Mouse (Mus musculus) T-helper 1 cell (primary cell): ENCODE results near the gene Lekr1.
"Not testable (repeated sequence)": the region's sequence is repeated elsewhere in the genome, so short reads cannot be mapped to it uniquely, and the experiment has no call there.

ENCODE experiments used
- in situ Hi-C: fragments of 300-600 bp; cut with MboI, MseI; formaldehyde crosslinking; loops from one replicate; pipeline ENCODE4 v1.15.1; 2025; ENCODE audit warnings: high pct_unique_total_duplicates

Gene Lekr1

DNA sequence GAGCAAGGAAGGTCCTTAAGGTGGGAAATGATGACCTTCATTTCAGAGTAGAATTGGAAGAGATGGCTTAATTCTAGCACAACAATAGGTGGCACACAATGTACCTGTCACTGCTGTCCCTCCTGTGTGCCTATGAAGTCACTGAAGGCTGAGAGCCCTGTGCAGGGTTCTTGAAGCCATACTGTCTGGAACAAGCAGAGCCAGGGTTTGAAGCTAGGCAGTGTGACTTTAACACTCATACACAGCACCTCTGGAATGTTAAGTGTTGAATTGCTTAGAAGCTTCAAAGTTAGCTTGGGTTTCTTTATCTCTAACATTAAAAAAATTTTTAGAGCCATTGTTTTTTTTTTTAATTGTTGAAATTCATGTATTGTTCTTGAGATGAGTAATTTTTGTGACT, 100.4 kb downstream of the Lekr1 start:
- in situ Hi-C loops, result no loop called here

DNA sequence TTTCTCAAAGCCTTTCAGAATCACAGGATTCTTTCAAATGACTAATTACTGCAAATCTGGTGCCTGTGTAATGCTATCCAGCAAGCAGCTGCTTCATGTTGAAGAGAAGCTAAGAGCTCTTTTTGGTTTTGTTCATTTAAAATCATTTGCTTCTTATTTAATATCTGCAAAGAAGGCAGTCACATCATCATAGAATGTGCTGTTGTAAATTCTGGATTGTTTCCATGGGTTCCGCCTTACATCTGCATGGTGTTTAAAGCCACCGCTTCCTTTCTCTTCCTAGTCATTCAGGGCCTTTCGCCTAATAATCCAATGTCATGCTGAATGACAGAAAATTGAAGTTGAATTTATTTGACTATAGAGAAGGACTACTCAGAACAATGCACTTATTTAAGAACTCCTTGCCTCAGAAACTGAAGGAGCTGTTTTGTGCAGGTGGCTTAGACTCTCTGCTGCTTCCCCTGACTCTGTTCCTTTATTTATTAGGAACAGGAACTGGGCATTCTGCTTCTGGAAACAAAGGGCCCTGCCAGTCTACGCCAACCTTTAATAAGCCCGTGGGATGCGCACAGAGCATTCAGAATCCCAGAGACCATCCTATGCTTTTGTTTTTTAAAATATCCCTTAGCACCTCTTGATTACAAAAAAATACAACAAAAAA, 101.3 kb downstream of the Lekr1 start:
- in situ Hi-C loops, result no loop called here

DNA sequence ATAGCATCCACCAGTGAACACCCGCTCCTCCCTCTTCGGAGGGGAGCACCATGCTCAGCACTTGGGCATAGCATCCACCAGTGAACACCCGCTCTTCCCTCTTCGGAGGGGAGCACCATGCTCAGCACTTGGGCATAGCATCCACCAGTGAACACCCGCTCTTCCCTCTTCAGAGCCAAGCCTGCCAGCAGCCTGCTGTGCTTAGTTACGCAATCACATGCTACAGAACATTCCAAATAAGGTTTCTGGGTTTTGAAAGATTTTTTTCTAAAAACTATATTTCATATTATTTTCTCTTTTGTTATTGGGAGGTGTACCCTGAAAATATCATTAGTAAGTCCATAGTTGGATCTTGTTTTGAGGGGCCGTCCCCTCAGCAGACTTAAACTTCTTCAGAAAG, 103.6 kb downstream of the Lekr1 start:
- in situ Hi-C loops, result not testable (repeated sequence)

DNA sequence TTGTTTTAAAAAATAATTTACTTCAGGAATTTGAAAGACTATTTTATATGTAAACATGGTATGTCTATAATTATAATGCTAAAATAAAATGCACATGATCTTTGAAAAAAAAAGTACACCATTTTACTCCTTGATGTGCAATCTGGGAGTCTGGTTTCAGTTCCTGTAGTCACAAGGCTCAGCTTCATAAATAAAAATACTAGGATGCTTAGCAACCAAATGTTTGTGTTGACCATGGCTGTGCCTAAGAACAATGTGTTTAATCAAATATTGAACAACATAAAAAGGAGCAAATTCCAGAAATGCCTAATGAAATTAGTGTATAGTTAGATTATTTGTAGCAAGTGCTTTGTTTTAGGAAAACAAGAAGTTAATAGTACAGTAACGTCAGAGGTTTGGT, 107.9 kb downstream of the Lekr1 start:
- in situ Hi-C loops, result no loop called here

DNA sequence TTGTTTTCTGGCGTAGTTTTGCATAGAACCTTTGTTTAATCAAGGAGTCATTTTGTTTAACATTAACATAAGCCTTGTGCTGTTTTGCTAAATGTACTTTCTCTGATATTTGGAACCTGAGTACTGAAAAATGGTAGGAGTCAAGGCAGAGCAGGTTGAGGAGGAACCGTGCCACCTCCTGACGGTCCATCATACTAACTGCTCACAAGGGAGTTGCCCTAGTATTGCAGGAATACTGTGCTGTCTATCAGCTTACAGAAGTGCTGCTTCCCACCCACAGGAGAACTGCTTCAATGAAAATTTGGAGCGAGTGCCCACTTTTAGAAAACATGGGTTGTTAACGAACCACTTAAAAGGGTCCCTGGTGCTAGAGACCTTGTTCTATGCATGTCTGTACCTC, 109.1 kb downstream of the Lekr1 start:
- in situ Hi-C loops, result no loop called here

DNA sequence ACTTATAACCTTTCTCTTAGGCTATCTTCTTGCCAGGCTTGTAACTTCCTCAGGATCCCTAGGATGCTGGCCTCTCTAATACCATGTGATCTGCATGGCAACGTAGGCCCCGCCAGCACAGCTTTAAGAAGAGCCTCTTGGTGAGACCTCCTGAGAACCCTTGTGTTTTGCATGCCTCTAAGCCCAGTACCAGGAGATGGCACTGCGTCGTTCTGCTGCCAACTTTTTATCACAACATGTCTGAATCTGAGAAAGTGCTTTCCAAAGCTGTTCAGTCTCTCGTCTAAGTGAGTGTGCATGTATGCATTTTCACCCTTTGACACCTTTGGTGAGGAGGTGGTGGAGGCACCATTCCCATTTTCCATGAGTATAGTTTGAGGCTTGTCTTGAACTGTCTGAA, 116.2 kb downstream of the Lekr1 start:
- in situ Hi-C loops, result no loop called here

DNA sequence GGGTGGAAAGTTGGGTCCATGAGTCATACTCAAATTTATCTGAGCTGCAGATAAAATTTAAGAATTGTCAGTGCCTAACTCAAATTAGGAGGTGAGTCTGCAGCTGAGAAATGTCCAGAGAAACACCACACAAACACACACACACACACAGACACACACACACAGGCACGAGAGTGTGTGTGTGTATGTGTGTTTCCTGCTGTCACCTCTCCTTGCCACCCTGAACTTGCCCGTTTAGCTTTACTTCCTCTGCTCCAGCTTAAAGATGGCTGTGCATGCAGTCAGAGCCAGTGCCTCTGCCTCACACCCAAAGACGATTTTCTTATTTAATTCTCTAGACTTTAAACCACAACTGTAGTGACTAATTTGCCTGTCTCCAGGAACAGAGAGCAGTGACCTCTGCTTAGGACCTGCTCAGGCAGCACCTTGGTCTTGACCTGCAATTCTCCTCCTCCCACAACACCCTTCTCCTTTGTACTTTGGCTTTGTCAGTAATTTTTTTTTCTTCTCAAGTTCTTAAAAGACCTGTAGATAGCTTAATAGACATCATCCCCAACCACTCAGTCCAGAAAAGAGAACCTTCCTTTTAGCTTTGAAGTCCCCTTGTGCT, 124.2 kb downstream of the Lekr1 start:
- in situ Hi-C loops, result no loop called here

DNA sequence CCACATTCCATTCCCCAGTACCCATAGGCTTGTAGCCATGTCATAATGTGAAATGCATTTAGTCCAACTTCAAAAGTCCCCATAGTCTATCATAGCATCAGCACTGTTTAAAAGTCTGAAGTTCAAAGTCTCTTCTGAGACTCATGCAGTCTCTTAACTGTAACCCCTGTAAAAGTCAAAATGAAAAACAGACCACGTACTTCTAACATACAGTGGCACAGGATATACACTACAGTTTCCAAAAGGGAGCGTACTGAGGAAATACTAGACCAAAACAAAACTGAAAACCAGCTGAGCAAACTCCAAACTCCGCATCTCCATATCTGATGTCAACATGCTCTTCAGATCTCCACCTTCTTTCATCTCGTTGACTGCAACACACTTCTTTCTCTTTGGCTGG, 127.5 kb downstream of the Lekr1 start:
- in situ Hi-C loops, result no loop called here

DNA sequence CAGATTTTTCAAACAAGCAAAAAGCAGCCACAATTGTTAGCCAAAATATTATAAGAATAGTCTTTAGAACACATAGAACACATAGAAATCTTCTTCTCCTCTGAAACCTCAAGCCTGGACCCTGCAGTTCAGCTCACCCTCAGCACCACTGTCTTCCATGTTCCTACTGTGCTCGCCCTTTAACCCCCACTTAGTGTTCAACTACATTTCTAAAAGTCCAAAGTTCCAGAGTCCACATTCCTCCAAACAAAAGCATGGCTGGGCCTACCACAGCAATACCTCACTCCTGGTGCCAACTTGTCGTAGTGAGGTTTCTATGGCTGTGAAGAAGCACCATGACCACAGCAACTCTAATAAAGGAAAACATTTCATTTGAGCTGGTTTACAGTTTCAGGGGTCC, 128.7 kb downstream of the Lekr1 start:
- in situ Hi-C loops, result no loop called here

DNA sequence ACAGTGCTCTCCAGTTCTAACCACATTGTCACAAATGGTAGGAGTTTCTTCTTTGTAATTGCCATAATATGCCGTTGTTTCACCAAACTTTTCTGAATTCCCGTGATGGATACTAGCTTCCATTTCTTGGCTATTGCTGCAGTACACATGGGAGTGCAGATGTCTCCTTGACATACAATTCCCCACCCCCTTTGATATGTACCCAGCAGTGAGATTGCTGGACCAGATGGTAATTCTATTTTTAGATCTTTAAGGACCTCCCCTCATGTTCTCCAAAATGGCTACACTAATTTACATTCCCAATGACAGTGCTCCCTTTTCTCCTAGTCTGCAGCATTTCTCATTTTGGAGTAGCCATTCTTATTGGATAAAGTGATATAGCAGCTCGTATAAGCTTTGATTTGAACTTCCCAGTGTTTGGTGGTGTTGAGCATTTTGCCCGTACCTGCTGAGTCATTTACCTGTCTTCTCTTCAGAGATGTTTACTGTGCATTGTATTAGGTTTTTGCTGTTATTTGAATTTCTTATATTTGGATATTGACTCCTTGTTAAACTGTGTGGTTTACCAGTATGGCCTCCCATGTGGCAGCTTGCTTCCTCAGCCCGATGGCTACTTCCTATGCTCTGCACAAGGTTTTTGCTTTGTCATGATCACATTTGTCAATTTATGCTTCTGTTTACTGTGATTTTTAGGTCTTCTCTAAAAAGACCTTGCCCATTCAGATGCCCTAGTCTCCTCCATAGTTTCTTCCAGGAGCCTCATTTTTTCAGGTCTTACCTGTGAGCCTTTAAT, 131.5 kb downstream of the Lekr1 start:
- in situ Hi-C loops, result no loop called here

DNA sequence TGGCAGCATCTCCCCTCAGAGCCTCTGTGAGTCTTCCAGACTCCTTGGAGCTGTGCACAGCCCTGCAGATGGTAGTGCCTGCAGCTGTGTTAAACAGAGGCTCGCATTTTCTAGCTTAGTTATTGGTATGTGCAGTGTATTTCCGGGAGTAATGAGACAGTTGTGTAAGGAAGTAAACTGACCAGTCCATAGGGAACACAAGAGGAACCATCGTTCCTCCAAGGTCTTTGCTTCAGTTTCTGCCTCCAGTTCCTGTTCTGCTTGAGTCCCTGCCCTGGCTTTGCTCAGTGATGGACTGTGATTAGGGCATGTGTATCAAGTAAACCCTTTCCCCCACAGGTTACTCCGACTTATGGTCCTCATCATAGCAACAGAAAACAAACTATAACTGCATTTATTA, 134.9 kb downstream of the Lekr1 start:
- in situ Hi-C loops, result no loop called here

DNA sequence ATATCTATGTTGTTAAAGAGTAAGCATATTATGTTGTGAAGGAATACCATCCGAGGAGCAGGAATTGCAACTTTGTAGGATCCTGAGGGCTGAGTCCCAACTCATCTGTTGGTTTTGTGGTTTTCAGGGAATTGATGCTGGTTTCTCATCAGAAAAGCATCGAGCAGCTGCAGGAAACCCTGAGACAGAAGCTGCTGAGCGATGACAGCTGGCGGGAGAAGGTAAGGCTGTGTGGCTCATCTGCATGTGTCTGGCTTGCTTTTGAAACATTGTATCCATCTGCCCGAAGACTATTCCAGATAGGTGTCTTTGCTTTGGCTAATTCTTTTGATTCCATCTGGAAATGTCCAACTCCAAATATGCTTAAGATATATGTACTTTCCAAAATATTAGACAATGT, 136.2 kb downstream of the Lekr1 start:
- in situ Hi-C loops, result no loop called here

DNA sequence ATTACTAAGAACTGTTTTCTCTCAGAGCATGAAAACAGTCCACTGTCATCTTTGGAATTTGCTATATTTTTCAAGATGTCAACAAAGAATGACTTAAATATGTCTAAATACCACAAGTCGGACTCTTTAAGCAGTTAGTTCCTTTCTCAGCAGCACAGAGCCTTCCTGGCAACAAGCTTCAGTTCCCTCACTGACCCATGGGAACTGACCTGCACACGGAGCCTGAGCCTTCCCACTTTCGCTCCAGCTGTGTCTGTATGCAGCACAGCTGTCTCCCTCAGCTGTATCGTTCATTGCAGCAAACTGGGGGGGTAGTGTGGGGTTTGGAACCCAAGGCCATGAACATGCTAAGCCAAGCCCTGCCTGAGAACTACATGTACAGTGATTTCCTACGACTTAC, 136.8 kb downstream of the Lekr1 start:
- in situ Hi-C loops, result no loop called here

DNA sequence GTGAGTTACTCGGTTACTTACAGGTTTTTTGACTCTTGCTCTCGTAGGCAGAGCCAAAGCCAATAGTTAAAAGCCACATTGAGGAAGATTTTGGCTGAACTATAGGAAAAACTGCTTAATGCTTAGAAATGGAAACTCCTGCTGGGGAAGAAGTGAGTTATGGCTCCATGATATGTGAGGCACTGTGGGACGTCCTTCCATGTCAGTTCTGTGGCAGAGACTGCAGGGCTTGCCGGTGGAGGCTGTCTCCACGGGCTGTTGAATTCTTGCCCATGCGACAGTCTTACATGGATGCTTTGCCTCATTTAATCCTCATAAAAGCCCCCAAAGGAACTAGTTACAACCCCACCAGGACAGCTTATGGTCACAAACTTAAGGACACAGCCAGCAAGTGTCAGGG, 148.9 kb downstream of the Lekr1 start:
- in situ Hi-C loops, result no loop called here

DNA sequence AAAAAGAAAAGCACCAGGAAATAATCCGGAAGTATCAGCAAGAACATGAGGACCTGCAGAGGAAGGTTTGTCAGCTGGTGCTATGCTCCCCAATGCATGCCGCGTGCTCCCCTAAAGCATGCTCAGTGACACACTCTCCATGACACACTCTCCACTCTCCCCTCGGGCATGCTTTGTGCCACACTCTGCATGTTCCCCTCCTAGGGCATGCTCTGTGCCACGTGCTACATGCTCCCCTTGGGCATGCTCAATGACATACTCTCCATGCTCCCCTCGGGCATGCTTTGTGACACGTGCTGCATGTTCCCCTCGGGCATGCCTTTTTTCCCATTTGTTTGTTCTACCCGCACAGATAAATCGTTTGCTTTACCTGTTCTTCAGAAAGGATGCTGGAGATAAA, 150.0 kb downstream of the Lekr1 start:
- in situ Hi-C loops, result no loop called here

DNA sequence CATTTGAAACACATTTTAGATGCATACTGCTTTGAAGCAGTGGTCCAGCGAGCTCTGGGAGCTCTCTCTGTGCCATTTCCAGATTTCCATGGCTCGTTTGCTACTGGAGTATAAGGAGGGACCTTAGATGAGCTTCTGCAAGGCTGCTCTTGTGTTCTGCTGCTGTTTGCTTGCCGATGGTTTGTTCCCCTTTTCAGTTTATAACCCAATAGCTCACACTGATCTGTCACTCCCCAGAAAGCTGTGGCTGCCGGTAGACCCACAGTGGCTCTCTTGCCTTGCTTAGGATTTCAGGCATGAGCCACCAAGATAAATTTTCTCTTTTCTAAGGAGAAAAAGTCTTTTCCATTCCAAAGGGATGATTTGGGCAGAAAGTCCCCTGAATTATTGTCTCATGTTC, 152.6 kb downstream of the Lekr1 start:
- in situ Hi-C loops, result no loop called here

DNA sequence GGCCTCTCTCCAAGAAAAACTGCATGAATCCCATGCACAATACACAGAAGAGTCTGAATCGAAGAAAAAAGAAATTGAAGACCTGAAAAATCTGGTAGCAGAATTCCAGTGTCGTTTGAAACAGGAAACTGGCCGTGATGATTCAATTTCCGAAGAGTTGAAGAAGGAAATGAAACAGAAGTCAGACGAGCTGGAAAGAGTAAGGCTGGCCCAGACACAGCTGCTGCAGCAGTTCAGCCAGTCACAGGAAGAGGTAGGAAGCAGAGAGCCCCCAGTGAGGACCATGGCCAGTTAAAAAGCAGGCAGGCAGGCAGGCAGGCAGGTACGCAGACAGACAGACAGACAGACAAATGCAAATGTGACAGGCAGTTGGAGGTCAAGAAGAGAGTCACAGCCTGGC, 153.8 kb downstream of the Lekr1 start:
- in situ Hi-C loops, result no loop called here

DNA sequence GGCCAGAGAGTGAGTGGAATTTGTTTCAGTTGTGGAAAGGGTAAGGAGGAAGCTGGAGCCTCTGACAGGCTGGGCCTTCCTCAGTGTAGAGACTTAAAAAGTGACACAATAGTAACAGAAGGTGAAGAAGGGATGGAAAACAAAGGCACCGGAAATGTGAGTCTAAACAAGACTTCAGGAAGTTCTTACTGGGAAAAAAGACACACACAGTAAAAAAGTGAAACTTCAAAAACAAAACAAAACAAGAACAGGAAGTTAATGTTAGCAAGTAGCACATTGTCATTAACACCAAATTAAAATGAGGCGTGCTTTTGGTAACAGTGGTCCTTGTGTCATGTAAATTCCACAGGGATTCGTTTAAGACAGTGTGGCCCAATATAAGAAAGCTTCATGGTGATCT, 158.9 kb downstream of the Lekr1 start:
- in situ Hi-C loops, result loop anchor here (5.0 kb wide), 1 partner anchor 72 kb away; no protein-coding TSS in a partner anchor

DNA sequence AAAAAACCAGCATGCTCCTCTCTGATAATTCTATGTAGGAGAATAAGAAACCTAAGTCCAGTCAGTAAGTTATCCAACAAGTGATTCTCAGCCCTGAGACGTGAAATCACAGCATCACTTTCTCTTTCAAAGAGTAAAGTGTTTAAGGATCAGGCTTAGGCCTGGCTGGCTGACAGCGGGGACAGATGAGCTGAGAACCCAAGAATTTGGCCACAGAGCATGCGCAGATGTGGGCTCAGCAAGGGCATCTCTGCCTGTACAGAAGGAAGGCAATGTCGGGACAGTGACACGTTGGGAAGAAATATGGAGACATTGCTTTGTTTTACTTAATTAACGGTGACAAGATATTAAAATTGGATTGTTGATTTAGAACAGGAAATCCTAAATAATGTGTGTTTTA, 160.7 kb downstream of the Lekr1 start:
- in situ Hi-C loops, result loop anchor here (5.0 kb wide), 1 partner anchor 71 kb away; no protein-coding TSS in a partner anchor

DNA sequence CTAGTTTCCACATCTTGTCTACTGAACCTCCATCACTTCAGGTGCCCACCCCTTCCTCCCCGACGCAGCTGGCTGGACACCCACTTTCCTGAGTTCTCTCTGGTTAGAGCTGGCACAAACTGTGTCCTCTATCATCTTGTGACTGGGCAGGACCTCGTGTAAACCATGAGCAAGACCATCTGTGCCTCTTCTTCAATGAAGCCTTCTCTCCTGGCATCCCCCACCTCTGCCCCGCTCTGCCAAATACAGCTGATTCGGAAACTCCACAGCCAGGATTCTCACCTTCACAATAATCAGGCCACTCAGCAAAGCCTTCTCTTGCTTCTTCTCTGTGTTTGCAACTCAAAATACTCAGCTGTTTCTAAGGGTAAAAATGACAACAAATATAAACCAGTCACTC, 161.4 kb downstream of the Lekr1 start:
- in situ Hi-C loops, result loop anchor here (5.0 kb wide), 1 partner anchor 70 kb away; no protein-coding TSS in a partner anchor

DNA sequence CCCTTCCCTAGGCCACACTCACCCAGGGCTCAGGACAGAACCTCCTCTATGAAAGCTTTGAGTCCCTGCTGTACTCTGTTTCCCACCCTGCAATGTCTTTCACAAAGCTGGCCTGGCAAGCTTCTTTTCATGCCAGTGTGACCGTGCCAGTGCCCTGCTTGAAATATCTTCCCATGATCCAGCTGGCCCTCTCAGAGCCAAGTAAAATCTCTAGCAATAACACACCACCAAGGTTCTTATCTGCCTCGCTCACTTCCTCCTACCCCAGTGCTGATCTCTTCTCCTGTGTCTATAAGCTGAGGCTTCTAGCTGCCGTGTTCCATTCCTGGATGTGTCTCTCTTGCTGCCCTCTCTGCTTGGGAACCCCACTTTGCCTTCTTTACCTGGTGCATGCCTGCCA, 162.0 kb downstream of the Lekr1 start:
- in situ Hi-C loops, result loop anchor here (5.0 kb wide), 1 partner anchor 69 kb away; no protein-coding TSS in a partner anchor

DNA sequence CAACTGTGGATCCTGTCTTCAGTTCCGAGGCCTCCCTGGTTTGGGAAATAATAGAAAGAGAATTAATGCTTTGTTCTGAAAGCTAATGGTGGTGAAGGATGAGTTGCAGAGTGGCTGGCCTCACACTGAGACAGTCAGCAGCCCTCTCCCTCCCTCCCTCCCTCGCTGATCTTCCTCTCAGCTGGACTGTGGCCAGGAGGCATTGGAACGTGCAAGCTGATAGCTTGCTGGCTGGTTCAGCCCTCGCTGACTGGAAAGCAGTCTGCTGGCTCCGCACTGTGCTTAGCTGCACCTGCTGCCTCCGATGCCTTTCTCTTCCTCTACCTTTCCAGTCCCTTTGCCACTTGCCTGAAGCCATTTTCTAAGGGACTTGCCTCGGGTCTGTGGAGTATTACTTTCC, 163.2 kb downstream of the Lekr1 start:
- in situ Hi-C loops, result loop anchor here (5.0 kb wide), 1 partner anchor 68 kb away; no protein-coding TSS in a partner anchor
